Comparison of ENCODE assay signal across 8 mouse cellular contexts in the genomic region with DNA sequence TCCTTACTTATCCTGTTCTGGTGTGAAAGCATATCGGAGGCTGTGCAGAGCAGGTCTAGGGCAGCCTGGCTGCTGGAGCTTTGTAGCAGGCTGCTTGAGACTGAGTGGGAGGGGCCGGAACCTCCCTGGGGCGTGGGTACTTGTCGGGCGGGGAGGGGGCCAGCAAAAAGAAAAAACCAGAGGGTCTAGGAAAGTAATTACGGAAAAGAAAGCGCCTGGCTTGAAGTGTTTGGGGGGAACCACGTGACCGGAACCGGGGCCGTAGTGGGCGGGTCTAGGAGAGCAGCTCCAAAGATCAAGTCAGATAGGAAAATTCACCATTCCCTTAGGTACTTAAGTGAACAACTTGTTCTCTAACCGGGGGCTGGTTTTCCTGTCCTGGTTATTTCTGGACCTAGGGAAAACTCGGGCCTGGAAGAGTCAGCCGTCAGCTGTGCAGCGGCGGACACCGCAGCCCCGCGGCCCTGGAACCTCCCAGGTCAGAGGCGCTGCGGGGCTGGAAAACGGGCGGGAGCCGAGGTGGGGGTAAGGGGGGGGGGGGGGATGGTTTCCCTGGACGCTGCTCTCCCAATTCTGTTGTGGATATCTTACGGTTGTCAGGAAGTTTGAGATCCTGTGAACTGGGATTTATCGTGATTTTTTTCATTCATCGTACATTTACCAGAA. TPM values are rescaled to one million over a fixed set of nuclear protein-coding genes. Genes with fewer than 3 reads are reported as not detected.
DNase-seq lines count a peak whose midpoint lies in the region; ATAC-seq and TF ChIP-seq lines count a peak whose summit lies in the region.

A gene (plus strand): TSS at position 271 of the 666 bp plus-strand sequence.

- WGBS in hindbrain, embryonic 10.5 days = under 1% methylated on average over 29 of the region's 29 CpGs
- WGBS in lung, embryonic 15.5 days = under 1% methylated on average over 29 of the region's 29 CpGs
- under 1% methylated on average over 29 of the region's 29 CpGs for WGBS in olfactory bulb, adult 2 months

- peak; percentile 26; the same call in 1 of the 2 replicates for TF ChIP-seq POLR2A in olfactory bulb, adult 2 months (IDR thresholded peaks at IDR 0.05; ENCODE audit: insufficient read depth, low read depth, low read length)

- H3K27ac ChIP-seq in hindbrain, embryonic 10.5 days = peak within 1 kb of the TSS; percentile 88
- H3K27ac ChIP-seq in lung, embryonic 15.5 days = peak within 1 kb of the TSS; percentile 88
- H3K27ac ChIP-seq in olfactory bulb, adult 2 months (ENCODE audit: insufficient read depth, low read depth, low read length) = no peak within 1 kb of the TSS; the same call in 1 of the 2 replicates

- peak within 1 kb of the TSS; percentile 51 for H3K9ac ChIP-seq in lung, embryonic 15.5 days

- no peak for TF ChIP-seq CTCF in olfactory bulb, adult 2 months (IDR thresholded peaks at IDR 0.05; ENCODE audit: insufficient read depth, low read depth, low read length)

- no peaks in the 10 kb centered on the region for H3K36me3 ChIP-seq in hindbrain, embryonic 10.5 days
- no peaks in the 10 kb centered on the region for H3K36me3 ChIP-seq in lung, embryonic 15.5 days

- H3K9me3 ChIP-seq in hindbrain, embryonic 10.5 days = no peaks in the 10 kb centered on the region
- H3K9me3 ChIP-seq in lung, embryonic 15.5 days = no peaks in the 10 kb centered on the region

- peaks cover 10% of the 10 kb centered on the region for H3K4me1 ChIP-seq in hindbrain, embryonic 10.5 days (replicated peaks)
- peaks cover 11% of the 10 kb centered on the region; the same call in 1 of the 2 replicates for H3K4me1 ChIP-seq in lung, embryonic 15.5 days
- H3K4me1 ChIP-seq in olfactory bulb, adult 2 months (ENCODE audit: control insufficient read depth, insufficient read depth, low read length) = 0 out of 2 replicates have a peak, but pooled peaks cover 5% of the 10 kb centered on the region

- peak within 1 kb of the TSS; percentile 71 for H3K4me2 ChIP-seq in lung, embryonic 15.5 days

- H3K4me3 ChIP-seq in hindbrain, embryonic 10.5 days = peak within 1 kb of the TSS; percentile 66
- peak within 1 kb of the TSS; percentile 64 for H3K4me3 ChIP-seq in lung, embryonic 15.5 days
- H3K4me3 ChIP-seq in olfactory bulb, adult 2 months (ENCODE audit: insufficient read depth, low read depth, low read length) = peak within 1 kb of the TSS; percentile 89

- DNase-seq in NIH3T3 (ENCODE audit: low read depth) = peak; percentile 83
- DNase-seq in cerebellum, adult 9-11 months = peak; percentile 83
- DNase-seq in frontal cortex, adult 2 months (ENCODE audit: extremely low spot score in 1 of 2, low spot score in 1 of 2) = peak; percentile 44 to 81
- peak; percentile 92 for DNase-seq in hindbrain, embryonic 10.5 days (ENCODE audit: low spot score)
- DNase-seq in layer of hippocampus, adult 9-10 months (ENCODE audit: low spot score) = peak; percentile 51
- peak; percentile 60 to 68 for DNase-seq in thymus, adult 18-20 months

- ATAC-seq in lung, embryonic 15.5 days (ENCODE audit: borderline replicate concordance, extremely low read depth, low FRiP score, low TSS enrichment) = peak; percentile 98

- no peaks in the 10 kb centered on the region for H3K27me3 ChIP-seq in hindbrain, embryonic 10.5 days (ENCODE audit: insufficient read depth, poor library complexity, severe bottlenecking)
- H3K27me3 ChIP-seq in lung, embryonic 15.5 days = no peaks in the 10 kb centered on the region

RNA-seq across cellular contexts. Expression of the gene that starts here (rescaled TPM):
- 12.3 and 12.9 TPM in 2 replicates for polyA plus RNA-seq in frontal cortex, adult 2 months (2012; rRNA removed)
- polyA plus RNA-seq in hindbrain, embryonic 10.5 days (2016; fragmentation: Nextera tagmentation; extraction: Ambion mirVana) = 15.2 and 20.6 TPM in 2 replicates
- polyA plus RNA-seq in lung, embryonic 15.5 days (2015; fragmentation: Nextera tagmentation; extraction: Ambion mirVana) = 15.2 and 15.4 TPM in 2 replicates
- polyA plus RNA-seq in olfactory bulb, adult 2 months (2012; ENCODE audit: insufficient read depth, insufficient read length, low replicate concordance, missing spikeins) = not detected in 2 replicates

Comparison
In these comparisons a context has a peak if more than half of its experiments do, and no peak if none do; other contexts are left out.
1. RNA of the gene that starts here (polyA plus RNA-seq): 15.2 to 15.4 TPM in lung, embryonic 15.5 days, 15.2 to 20.6 TPM in hindbrain, embryonic 10.5 days and 12.3 to 12.9 TPM in frontal cortex, adult 2 months; not detected in olfactory bulb, adult 2 months; every median in the first group is over 10 times any median in the second.
2. Peak in every context shown above with its lines, with median percentiles within 50 percentile points of each other: DNase-seq and H3K4me3 ChIP-seq.